Mouse (Mus musculus): ENCODE results near the gene Slc35d2. TPM values are rescaled to one million over a fixed set of nuclear protein-coding genes. Genes with fewer than 3 reads are reported as not detected.
"Not testable (repeated sequence)": the region's sequence is repeated elsewhere in the genome, so short reads cannot be mapped to it uniquely, and the experiment has no call there.

The Slc35d2 gene
- total RNA-seq, 4 experiments from 2014 or later: 0.52 to 2.0 (median 1.2) TPM

GRCm38 (mm10) chr13:64053959-64054358 is 75.2 kb downstream of the Slc35d2 start:
- no peak for DNase-seq (ENCODE audit: low spot score in 2 of 2)

GRCm38 (mm10) chr13:64052281-64052680 is 76.9 kb downstream of the Slc35d2 start:
- not testable (repeated sequence) for DNase-seq (ENCODE audit: low spot score in 2 of 2)

- no peak for DNase-seq (ENCODE audit: low spot score in 2 of 2)
These were observed 78.3 kb downstream of the Slc35d2 start for GRCm38 (mm10) chr13:64050895-64051294.

GRCm38 (mm10) chr13:64049535-64049934 is 79.6 kb downstream of the Slc35d2 start:
- DNase-seq (ENCODE audit: low spot score in 2 of 2): no peak

GRCm38 (mm10) chr13:64048467-64048866 is 80.7 kb downstream of the Slc35d2 start:
- no peak for DNase-seq (ENCODE audit: low spot score in 2 of 2)

Other genes starting within 250 kb of the Slc35d2 start
- not detected for gene Hsd17b3, start 40.1 kb downstream of the Slc35d2 start, total RNA-seq (2022)
- gene Zfp367, start 23.8 kb upstream of the Slc35d2 start, total RNA-seq (2022): 10 to 100 TPM; 13.6 to 22.2 (median 15.2) TPM
- 100 to 1,000 TPM; 139 to 153 (median 147) TPM for gene Habp4, start 32.5 kb upstream of the Slc35d2 start, total RNA-seq (2022)
- gene Cdc14b, start 145.9 kb upstream of the Slc35d2 start, total RNA-seq (2022): 10 to 100 TPM; 10.9 to 15.5 (median 13.2) TPM
- 10 to 100 TPM; 17.0 to 25.9 (median 18.8) TPM for gene Aaed1, start 183.3 kb upstream of the Slc35d2 start, total RNA-seq (2022)
- 100 to 1,000 TPM; 110 to 244 (median 174) TPM for gene Ctsl, start 241.5 kb upstream of the Slc35d2 start, total RNA-seq (2022)

All from layer of hippocampus, adult 8-10 months (tissue).